Mouse (Mus musculus): ENCODE data around the gene Mroh8.

GRCm38 (mm10) chr2:157309611-157310010 lies 30.3 kb upstream of the Mroh8 start:
- TF ChIP-seq POLR2A (IDR thresholded peaks at IDR 0.05; ENCODE audit: borderline replicate concordance, low read depth, low read length) (no peak), CTCF (IDR thresholded peaks at IDR 0.05; ENCODE audit: low read depth, low read length) (no peak)

Data from bone marrow macrophage, adult 2 months (primary cell).